ENCODE assay signal across 8 mouse cellular contexts in the genomic region with DNA sequence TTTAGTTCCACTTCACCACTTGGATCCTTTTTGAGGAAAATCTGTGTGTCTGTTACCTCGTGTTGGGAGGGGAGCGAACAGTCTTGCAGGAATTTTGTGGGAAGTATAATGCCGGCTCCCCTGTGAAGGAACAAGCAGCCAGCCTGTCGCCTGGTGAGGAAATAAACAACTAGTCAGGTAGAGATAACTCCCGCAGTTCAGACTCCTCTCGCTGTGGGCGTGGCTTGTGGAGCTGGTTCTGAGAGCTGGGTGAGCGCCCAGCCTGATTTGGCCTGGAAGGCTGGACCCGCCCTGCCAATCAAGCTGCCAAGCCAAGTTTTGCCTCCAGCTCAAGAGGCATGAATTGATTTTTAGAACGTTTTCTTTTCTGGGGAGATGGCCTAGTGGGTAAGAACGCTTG. TPM values are rescaled to one million over a fixed set of nuclear protein-coding genes. Genes with fewer than 3 reads are reported as not detected.
DNase-seq lines count a peak whose midpoint lies in the region; ATAC-seq lines count a peak whose summit lies in the region.

No protein-coding gene starts in this region.

- H3K27me3 ChIP-seq in intestine, embryonic 14.5 days (replicated peaks; ENCODE audit: control insufficient read depth, insufficient read depth, low read length) = peaks cover 40% of the 10 kb centered on the region

- H3K27ac ChIP-seq in intestine, embryonic 14.5 days (ENCODE audit: low read depth) = no peak overlapping the region
- H3K27ac ChIP-seq in macrophage = no peak overlapping the region

- peak overlapping the region; percentile 46 for H3K4me3 ChIP-seq in intestine, embryonic 14.5 days (ENCODE audit: low read depth, low read length)
- H3K4me3 ChIP-seq in macrophage (ENCODE audit: inconsistent target) = peak overlapping the region; percentile 37

- H3K9me3 ChIP-seq in intestine, embryonic 14.5 days (ENCODE audit: control insufficient read depth, low read length) = no peaks in the 10 kb centered on the region

- 2% methylated on average over 11 of the region's 11 CpGs for WGBS in intestine, embryonic 14.5 days
- WGBS in macrophage (ENCODE audit: missing documents) = 5% methylated on average over 11 of the region's 11 CpGs

- peak overlapping the region; percentile 94 for H3K4me2 ChIP-seq in intestine, embryonic 14.5 days (ENCODE audit: low read length)

- H3K79me2 ChIP-seq in macrophage (ENCODE audit: inconsistent target) = no peaks in the 10 kb centered on the region

- DNase-seq in adrenal gland, adult 2 months = peak; percentile 85
- peak; percentile 81 for DNase-seq in embryo, embryonic 10 days (ENCODE audit: low spot score)
- peak; percentile 49 to 59 for DNase-seq in gastrocnemius, postnatal 36 days
- peak; percentile 77 for DNase-seq in intestine, embryonic 14.5 days (ENCODE audit: low spot score)
- DNase-seq in left cerebral cortex, postnatal 10 days (ENCODE audit: extremely low spot score in 1 of 2, low spot score in 2 of 2) = peak; percentile 42 to 65
- peak; percentile 74 to 77 for DNase-seq in right cerebral cortex, postnatal 10 days (ENCODE audit: low spot score in 2 of 2)
- no peak for DNase-seq in thymus, postnatal 0 days (ENCODE audit: low spot score)

- H3K36me3 ChIP-seq in intestine, embryonic 14.5 days (ENCODE audit: control insufficient read depth, insufficient read depth, low read length) = no peaks in the 10 kb centered on the region
- no peaks in the 10 kb centered on the region for H3K36me3 ChIP-seq in macrophage (ENCODE audit: inconsistent target)

- H3K9ac ChIP-seq in intestine, embryonic 14.5 days (ENCODE audit: low read length) = no peak overlapping the region; the same call in 1 of the 2 replicates

- H3K4me1 ChIP-seq in intestine, embryonic 14.5 days (replicated peaks; ENCODE audit: control insufficient read depth, insufficient read depth, low read length) = peaks cover 6% of the 10 kb centered on the region

- intact Hi-C loops in gastrocnemius, postnatal 36 days (cut with DNase I) = no loop called here
- intact Hi-C loops in left cerebral cortex, postnatal 10 days (cut with DNase I) = no loop called here

- ATAC-seq in intestine, embryonic 14.5 days (replicated peaks; ENCODE audit: low FRiP score, low TSS enrichment, low read depth) = peak; percentile 81; the same call in 1 of the 2 replicates

RNA-seq across cellular contexts. Expression of a gene that starts 0.6 kb away (rescaled TPM):
- 1 to 10 TPM in 1 of 2 experiments, under 1 TPM in 1; 0.09 to 1.0 TPM for total RNA-seq in adrenal gland, adult 2 months (2021)
- 0.04 and 0.06 TPM in 2 replicates for polyA plus RNA-seq in adrenal gland, adult 2 months (2012; rRNA removed)
- not detected for total RNA-seq in gastrocnemius, postnatal 36 days (2021)
- 0.05 and 0.22 TPM in 2 replicates for polyA plus RNA-seq in intestine, embryonic 14.5 days (2014; fragmentation: Nextera tagmentation; extraction: Ambion mirVana)
- total RNA-seq in left cerebral cortex, postnatal 10 days (2021) = 1 to 10 TPM; 4.8 to 5.2 TPM
- under 1 TPM in 1 of 26 experiments, not detected in 25; 0.19 TPM for total RNA-seq in macrophage (2018; cell fraction: chromatin; rRNA removed)
- total RNA-seq in macrophage (2018; cell fraction: cytosol; rRNA removed) = under 1 TPM in 21 of 26 experiments, not detected in 5; 0.03 to 0.19 (median 0.05) TPM
- under 1 TPM in 9 of 26 experiments, not detected in 17; 0.06 to 0.41 (median 0.15) TPM for total RNA-seq in macrophage (2018; cell fraction: nucleus; rRNA removed)
- 0.05 TPM in 1 of 3 replicates, not detected in the others for polyA plus RNA-seq in macrophage (2018)
- polyA plus RNA-seq in thymus, postnatal 0 days (2015; fragmentation: Nextera tagmentation; extraction: Ambion mirVana) = 0.18 TPM in 1 of 2 replicates, not detected in the other
